Mouse (Mus musculus) stomach, postnatal 0 days (tissue): Measurements from ENCODE around the gene Arhgap24.

Experiments used
- CTCF ChIP-seq: IDR thresholded peaks from 2 replicates; pipeline ENCODE4 v1.5.1; 2016; ENCODE audit warnings: antibody characterized with exemption, low read depth, mild to moderate bottlenecking, moderate library complexity
- EP300 ChIP-seq: optimal IDR thresholded peaks from 2 replicates; pipeline ENCODE3; 2016; ENCODE audit warnings: antibody characterized with exemption

- no peak for TF ChIP-seq CTCF
- TF ChIP-seq EP300 = no peak
Observed at GRCm38 (mm10) chr5:102750674-102751073, 269.5 kb downstream of the Arhgap24 start.
